Mouse (Mus musculus): ENCODE measurements around the gene Prmt9.

GRCm38 (mm10) chr8:77518201-77519115 is 30.7 kb upstream of the Prmt9 start:
- no peak for TF ChIP-seq POLR2A (IDR thresholded peaks at IDR 0.05; ENCODE audit: insufficient read depth, low read depth, low read length)
- no peak for TF ChIP-seq EP300 (IDR thresholded peaks at IDR 0.05; ENCODE audit: insufficient read depth, low read depth, low read length)
- no peak for TF ChIP-seq CTCF (IDR thresholded peaks at IDR 0.05)

Measured in heart, adult 2 months (tissue).